Mouse (Mus musculus): ENCODE measurements around the gene Gm28269.

The Gm28269 gene

GRCm38 (mm10) chrX:21744997-21745396 lies at the start of gene Gm28269:
TSS of gene Gm28269 (minus strand) at chrX:21745097.
- no peak for DNase-seq

GRCm38 (mm10) chrX:21716885-21717284 lies 28.0 kb downstream of the Gm28269 start:
- DNase-seq, result no peak

GRCm38 (mm10) chrX:21715293-21715692 lies 29.6 kb downstream of the Gm28269 start:
- DNase-seq, result no peak

- peak; percentile 38 to 61 for DNase-seq
These were observed 30.1 kb downstream of the Gm28269 start, which contains the start of gene Slc6a14 for GRCm38 (mm10) chrX:21714829-21715228. TSS of gene Slc6a14 (plus strand) at chrX:21714896.

GRCm38 (mm10) chrX:21704470-21704869 lies 40.4 kb downstream of the Gm28269 start:
- no peak for DNase-seq

- DNase-seq, result no peak
These were observed 43.3 kb downstream of the Gm28269 start for GRCm38 (mm10) chrX:21701646-21702045.

GRCm38 (mm10) chrX:21695687-21696086 lies 49.2 kb downstream of the Gm28269 start:
- DNase-seq, result no peak

GRCm38 (mm10) chrX:21695220-21695619 lies 49.7 kb downstream of the Gm28269 start:
- no peak for DNase-seq
